Comparison of ENCODE assay signal across 25 mouse cellular contexts in the genomic region with DNA sequence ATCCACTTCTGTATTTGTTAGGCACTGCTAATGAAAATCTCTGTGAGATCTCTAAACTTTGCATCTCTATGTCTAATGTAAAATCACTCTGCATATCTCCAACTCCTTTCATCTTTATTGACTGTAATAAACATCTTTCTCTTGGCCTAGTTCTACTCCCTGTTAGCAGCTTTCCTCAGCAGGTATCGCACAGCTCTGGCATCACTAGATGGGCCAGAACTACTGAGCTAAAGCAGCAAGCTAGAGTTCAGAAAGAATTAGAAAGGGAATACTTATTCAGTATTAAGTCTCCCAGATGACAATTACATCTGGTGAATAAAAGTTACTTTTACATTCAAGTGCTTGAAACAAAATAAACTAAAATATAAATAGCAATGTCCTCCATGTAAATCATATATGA.
"Had no signal": no experiment of that assay in that cellular context is flagged by ENCODE, and none has a peak within 500 bp of the region (broad histone marks: within the 10 kb centered on the region; RNA-seq: fewer than 3 reads in every experiment).

No protein-coding gene starts in this region.

- ATAC-seq: forebrain, embryonic 13.5 days; forebrain, embryonic 14.5 days; forebrain, embryonic 15.5 days; forebrain, embryonic 16.5 days; forebrain, postnatal 0 days had no signal

- H3K27me3 ChIP-seq: embryonic facial prominence, embryonic 12.5 days; embryonic facial prominence, embryonic 13.5 days; embryonic facial prominence, embryonic 15.5 days; forebrain, embryonic 12.5 days; forebrain, embryonic 13.5 days; forebrain, embryonic 15.5 days; heart, embryonic 12.5 days had no signal

- H3K4me1 ChIP-seq: embryonic facial prominence, embryonic 10.5 days; embryonic facial prominence, embryonic 12.5 days; embryonic facial prominence, embryonic 13.5 days; embryonic facial prominence, embryonic 15.5 days; forebrain, embryonic 10.5 days; forebrain, embryonic 12.5 days; forebrain, embryonic 13.5 days; forebrain, embryonic 15.5 days; heart, embryonic 10.5 days; heart, embryonic 12.5 days had no signal

- H3K4me3 ChIP-seq: embryonic facial prominence, embryonic 10.5 days; embryonic facial prominence, embryonic 12.5 days; embryonic facial prominence, embryonic 13.5 days; embryonic facial prominence, embryonic 15.5 days; erythroblast, embryonic 14.5 days; forebrain, embryonic 10.5 days; forebrain, embryonic 12.5 days; forebrain, embryonic 13.5 days; forebrain, embryonic 15.5 days; gastrocnemius, adult 2 months; heart, adult 2 months; heart, embryonic 10.5 days; heart, embryonic 12.5 days had no signal

- H3K9ac ChIP-seq: embryonic facial prominence, embryonic 12.5 days; embryonic facial prominence, embryonic 13.5 days; embryonic facial prominence, embryonic 15.5 days; forebrain, embryonic 12.5 days; forebrain, embryonic 13.5 days; forebrain, embryonic 15.5 days; forebrain, postnatal 0 days; heart, embryonic 12.5 days had no signal

- H3K27ac ChIP-seq: embryonic facial prominence, embryonic 10.5 days; embryonic facial prominence, embryonic 12.5 days; embryonic facial prominence, embryonic 13.5 days; embryonic facial prominence, embryonic 15.5 days; forebrain, embryonic 10.5 days; forebrain, embryonic 12.5 days; forebrain, embryonic 13.5 days; forebrain, embryonic 15.5 days; gastrocnemius, adult 2 months; heart, adult 2 months; heart, embryonic 10.5 days had no signal

- H3K9me3 ChIP-seq: embryonic facial prominence, embryonic 10.5 days; embryonic facial prominence, embryonic 12.5 days; embryonic facial prominence, embryonic 13.5 days; embryonic facial prominence, embryonic 15.5 days; forebrain, embryonic 10.5 days; forebrain, embryonic 12.5 days; forebrain, embryonic 13.5 days; forebrain, embryonic 15.5 days; heart, embryonic 10.5 days; heart, embryonic 12.5 days had no signal

- H3K4me2 ChIP-seq: embryonic facial prominence, embryonic 12.5 days; embryonic facial prominence, embryonic 13.5 days; embryonic facial prominence, embryonic 15.5 days; forebrain, embryonic 12.5 days; forebrain, embryonic 13.5 days; forebrain, embryonic 15.5 days; heart, embryonic 11.5 days; heart, embryonic 12.5 days had no signal

- DNase-seq: cerebellum, postnatal 36 days; embryo, embryonic 11 days; forebrain, postnatal 0 days; gastrocnemius, adult 2 months; gastrocnemius, postnatal 10 days; gastrocnemius, postnatal 14 days; gastrocnemius, postnatal 25 days; gastrocnemius, postnatal 36 days; heart, adult 11 months; heart, adult 18-20 months; heart, adult 2 months had no signal

- H3K36me3 ChIP-seq: embryonic facial prominence, embryonic 10.5 days; embryonic facial prominence, embryonic 12.5 days; embryonic facial prominence, embryonic 13.5 days; embryonic facial prominence, embryonic 15.5 days; forebrain, embryonic 10.5 days; forebrain, embryonic 12.5 days; forebrain, embryonic 15.5 days; heart, embryonic 10.5 days; heart, embryonic 12.5 days had no signal
